Mouse (Mus musculus): ENCODE data around the gene 1700034J05Rik. TPM values are rescaled to one million over a fixed set of nuclear protein-coding genes. Genes with fewer than 3 reads are reported as not detected.

1700034J05Rik gene
- total and polyA plus RNA-seq, 2 experiments = not detected

GRCm38 (mm10) chr6:146904707-146905106 lies 49.5 kb downstream of the 1700034J05Rik start:
- H3K4me1 ChIP-seq (ENCODE audit: control insufficient read depth, insufficient read depth, low read length) = peaks cover 44% of the 10 kb centered on the region
- no peak for TF ChIP-seq CTCF (IDR thresholded peaks at IDR 0.05; ENCODE audit: low read depth, low read length)
- TF ChIP-seq POLR2A (IDR thresholded peaks at IDR 0.05; ENCODE audit: extremely low read depth, insufficient read depth, low read length) = no peak
- no peaks in the 10 kb centered on the region for H3K27me3 ChIP-seq (ENCODE audit: control insufficient read depth, insufficient read depth, low read length)
- H3K27ac ChIP-seq (replicated peaks; ENCODE audit: insufficient read depth, low read depth, low read length) = peak overlapping the region; percentile 48; the same call in 1 of the 2 replicates
- peaks cover 18% of the 10 kb centered on the region; the same call in 1 of the 2 replicates for H3K79me2 ChIP-seq (ENCODE audit: control insufficient read depth, insufficient read depth, low read length)
- no peak overlapping the region for H3K4me3 ChIP-seq (ENCODE audit: insufficient read depth, low read depth, low read length)
- H3K36me3 ChIP-seq (ENCODE audit: control insufficient read depth, insufficient read depth, low read length) = no peaks in the 10 kb centered on the region
- DNase-seq (ENCODE audit: extremely low read depth, low read depth, low spot score) = peak; percentile 97
- no peak overlapping the region for H3K9ac ChIP-seq (ENCODE audit: low read depth, low read length)
- 29% methylated on average over 3 of the region's 3 CpGs for WGBS

- peak overlapping the region; percentile 94 for H3K27ac ChIP-seq (replicated peaks; ENCODE audit: insufficient read depth, low read depth, low read length)
- H3K79me2 ChIP-seq (ENCODE audit: control insufficient read depth, insufficient read depth, low read length) = peaks cover 12% of the 10 kb centered on the region; the same call in 1 of the 2 replicates
- DNase-seq (ENCODE audit: extremely low read depth, low read depth, low spot score) = peak; percentile 93
- H3K36me3 ChIP-seq (ENCODE audit: control insufficient read depth, insufficient read depth, low read length) = no peaks in the 10 kb centered on the region
- TF ChIP-seq POLR2A (IDR thresholded peaks at IDR 0.05; ENCODE audit: extremely low read depth, insufficient read depth, low read length) = no peak
- TF ChIP-seq CTCF (IDR thresholded peaks at IDR 0.05; ENCODE audit: low read depth, low read length) = no peak
- H3K27me3 ChIP-seq (ENCODE audit: control insufficient read depth, insufficient read depth, low read length) = no peaks in the 10 kb centered on the region
- 16% methylated on average over 2 of the region's 2 CpGs for WGBS
- no peak overlapping the region for H3K4me3 ChIP-seq (ENCODE audit: insufficient read depth, low read depth, low read length)
- peaks cover 36% of the 10 kb centered on the region for H3K4me1 ChIP-seq (ENCODE audit: control insufficient read depth, insufficient read depth, low read length)
- H3K9ac ChIP-seq (ENCODE audit: low read depth, low read length) = no peak overlapping the region
Observed at GRCm38 (mm10) chr6:146903632-146904031, 50.6 kb downstream of the 1700034J05Rik start.

- no peak for DNase-seq (ENCODE audit: extremely low read depth, low read depth, low spot score)
Observed at GRCm38 (mm10) chr6:146901929-146902328, 52.3 kb downstream of the 1700034J05Rik start.

More at GRCm38 (mm10) chr6:146901929-146902328, 52.3 kb downstream of the 1700034J05Rik start:
- no peaks in the 10 kb centered on the region for H3K36me3 ChIP-seq (ENCODE audit: control insufficient read depth, insufficient read depth, low read length)
- no peak overlapping the region for H3K4me3 ChIP-seq (ENCODE audit: insufficient read depth, low read depth, low read length)
- H3K27ac ChIP-seq (replicated peaks; ENCODE audit: insufficient read depth, low read depth, low read length) = no peak overlapping the region
- 97% methylated on average over 4 of the region's 4 CpGs for whole genome bisulfite sequencing
- peaks cover 9% of the 10 kb centered on the region; the same call in 1 of the 2 replicates for H3K79me2 ChIP-seq (ENCODE audit: control insufficient read depth, insufficient read depth, low read length)
- no peaks in the 10 kb centered on the region for H3K27me3 ChIP-seq (ENCODE audit: control insufficient read depth, insufficient read depth, low read length)
- H3K9ac ChIP-seq (ENCODE audit: low read depth, low read length) = no peak overlapping the region
- H3K4me1 ChIP-seq (ENCODE audit: control insufficient read depth, insufficient read depth, low read length) = peaks cover 26% of the 10 kb centered on the region
- TF ChIP-seq CTCF (IDR thresholded peaks at IDR 0.05; ENCODE audit: low read depth, low read length) (no peak), POLR2A (IDR thresholded peaks at IDR 0.05; ENCODE audit: extremely low read depth, insufficient read depth, low read length) (no peak)

Other genes starting within 250 kb of the 1700034J05Rik start
- gene Stk38l, start 229.4 kb downstream of the 1700034J05Rik start, total RNA-seq (2014; rRNA removed) = 8.3 and 10.4 TPM in 2 replicates
- 2.4 and 3.5 TPM in 2 replicates for gene Stk38l, start 229.4 kb downstream of the 1700034J05Rik start, polyA plus RNA-seq (2012; rRNA removed)
- gene Arntl2, start 158.4 kb downstream of the 1700034J05Rik start, total RNA-seq (2014; rRNA removed) = 0.40 and 6.1 TPM in 2 replicates
- 1.6 and 2.4 TPM in 2 replicates for gene Arntl2, start 158.4 kb downstream of the 1700034J05Rik start, polyA plus RNA-seq (2012; rRNA removed)
- gene Smco2, start 104.3 kb downstream of the 1700034J05Rik start, total RNA-seq (2014; rRNA removed) = not detected in 2 replicates
- gene Smco2, start 104.3 kb downstream of the 1700034J05Rik start, polyA plus RNA-seq (2012; rRNA removed) = 0.06 TPM in 1 of 2 replicates, not detected in the other
- gene Ppfibp1, start 65.9 kb downstream of the 1700034J05Rik start, total RNA-seq (2014; rRNA removed) = 20.8 and 24.1 TPM in 2 replicates
- gene Ppfibp1, start 65.9 kb downstream of the 1700034J05Rik start, polyA plus RNA-seq (2012; rRNA removed) = 6.7 and 6.9 TPM in 2 replicates
- gene Rep15, start 78.2 kb upstream of the 1700034J05Rik start, total RNA-seq (2014; rRNA removed) = 0.37 and 0.67 TPM in 2 replicates
- 0.05 TPM in 1 of 2 replicates, not detected in the other for gene Rep15, start 78.2 kb upstream of the 1700034J05Rik start, polyA plus RNA-seq (2012; rRNA removed)
- 15.2 and 22.1 TPM in 2 replicates for gene Mrps35, start 88.3 kb upstream of the 1700034J05Rik start, total RNA-seq (2014; rRNA removed)
- 8.7 and 9.6 TPM in 2 replicates for gene Mrps35, start 88.3 kb upstream of the 1700034J05Rik start, polyA plus RNA-seq (2012; rRNA removed)
- gene Mansc4, start 132.6 kb upstream of the 1700034J05Rik start, total RNA-seq (2014; rRNA removed) = 0.27 and 0.92 TPM in 2 replicates
- 0.17 and 0.26 TPM in 2 replicates for gene Mansc4, start 132.6 kb upstream of the 1700034J05Rik start, polyA plus RNA-seq (2012; rRNA removed)
- 8.8 and 9.1 TPM in 2 replicates for gene Klhl42, start 137.0 kb upstream of the 1700034J05Rik start, total RNA-seq (2014; rRNA removed)
- gene Klhl42, start 137.0 kb upstream of the 1700034J05Rik start, polyA plus RNA-seq (2012; rRNA removed) = 5.4 and 6.9 TPM in 2 replicates